Mouse (Mus musculus) ES-Bruce4 (cell line): Measurements from ENCODE around the gene Fam171a1.

Experiments
- CTCF ChIP-seq: IDR thresholded peaks from one replicate; pipeline ENCODE4 v1.8.1; 2011; ENCODE audit warnings: low read depth, low read length
- EP300 ChIP-seq: IDR thresholded peaks from 2 replicates; pipeline ENCODE4 v1.6.1; 2011; ENCODE audit warnings: low read depth, low read length; ENCODE audit not compliant: insufficient read depth
- POLR2A ChIP-seq: IDR thresholded peaks from one replicate; pipeline ENCODE4 v1.8.1; 2011; ENCODE audit warnings: low read length; ENCODE audit not compliant: insufficient read depth

DNA sequence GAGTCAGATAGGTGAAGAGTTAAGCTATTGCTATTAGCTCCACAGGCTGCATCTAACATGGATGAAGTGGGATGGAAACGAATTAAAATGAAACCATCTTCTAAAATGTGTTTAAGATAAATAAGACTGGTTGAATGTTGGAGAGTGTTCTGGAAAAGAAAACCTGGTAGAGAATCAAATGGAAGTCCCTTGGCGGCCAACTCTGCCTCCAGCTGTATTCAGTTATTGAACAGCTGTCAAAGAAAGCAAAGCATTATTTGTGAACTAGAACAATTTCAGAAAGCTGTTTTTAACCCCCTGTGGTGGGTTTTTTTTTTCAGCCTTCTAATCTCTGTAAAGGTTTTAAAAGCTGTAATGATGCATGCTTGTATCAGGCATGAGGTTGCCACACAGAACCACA is 41.0 kb downstream of the Fam171a1 start:
- TF ChIP-seq CTCF: no peak
- TF ChIP-seq EP300: no peak
- no peak for TF ChIP-seq POLR2A
